Mouse (Mus musculus): ENCODE data around the gene C1qa.
A peak's percentile ranks its signal among the peaks of the same experiment; 100 is the strongest.

The C1qa gene

DNA sequence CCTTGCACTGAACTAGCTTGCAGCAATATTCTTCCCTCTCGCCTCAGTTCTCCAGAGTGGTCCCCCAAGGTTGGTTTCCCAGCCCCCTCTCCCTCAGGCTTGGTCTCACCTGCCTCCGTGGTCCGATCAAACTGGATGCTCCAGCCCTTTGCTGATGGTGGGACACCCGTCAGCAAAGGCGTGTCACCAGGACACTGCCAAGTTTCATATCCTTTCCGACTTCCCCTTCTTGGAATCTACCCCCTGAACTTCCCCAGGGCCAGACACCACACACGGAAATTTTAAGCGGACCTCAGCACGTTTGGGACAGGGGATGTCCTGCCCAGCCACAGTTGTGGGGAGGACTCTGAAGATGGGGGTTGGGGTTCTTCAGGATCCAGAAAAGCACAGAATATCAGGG is at the start of gene C1qa:
Gene C1qa, minus strand, starts transcription at position 167 of the 400 bp plus-strand sequence.
- DNase-seq (ENCODE audit: low read depth, low spot score), result no peak

DNA sequence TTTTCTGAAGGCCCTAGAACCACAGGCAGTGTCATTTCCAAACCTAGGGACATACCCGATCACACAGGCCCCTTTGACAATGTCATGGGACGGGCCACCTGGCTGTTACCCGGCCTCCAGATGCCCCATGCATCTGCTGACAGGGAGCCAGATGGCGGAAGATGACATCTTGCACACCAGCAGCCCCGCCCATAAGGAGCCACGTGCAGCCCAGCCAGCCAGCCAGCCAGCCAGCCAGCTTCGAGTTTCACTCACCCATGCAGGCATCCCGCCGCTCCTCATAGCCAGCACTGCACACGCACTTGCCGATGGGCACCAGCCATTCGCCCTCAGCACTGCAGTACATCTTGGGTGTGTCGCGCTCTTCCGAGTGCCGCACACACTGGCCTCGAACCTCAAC is 46.8 kb upstream of the C1qa start:
- DNase-seq (ENCODE audit: low read depth, low spot score), result no peak

DNA sequence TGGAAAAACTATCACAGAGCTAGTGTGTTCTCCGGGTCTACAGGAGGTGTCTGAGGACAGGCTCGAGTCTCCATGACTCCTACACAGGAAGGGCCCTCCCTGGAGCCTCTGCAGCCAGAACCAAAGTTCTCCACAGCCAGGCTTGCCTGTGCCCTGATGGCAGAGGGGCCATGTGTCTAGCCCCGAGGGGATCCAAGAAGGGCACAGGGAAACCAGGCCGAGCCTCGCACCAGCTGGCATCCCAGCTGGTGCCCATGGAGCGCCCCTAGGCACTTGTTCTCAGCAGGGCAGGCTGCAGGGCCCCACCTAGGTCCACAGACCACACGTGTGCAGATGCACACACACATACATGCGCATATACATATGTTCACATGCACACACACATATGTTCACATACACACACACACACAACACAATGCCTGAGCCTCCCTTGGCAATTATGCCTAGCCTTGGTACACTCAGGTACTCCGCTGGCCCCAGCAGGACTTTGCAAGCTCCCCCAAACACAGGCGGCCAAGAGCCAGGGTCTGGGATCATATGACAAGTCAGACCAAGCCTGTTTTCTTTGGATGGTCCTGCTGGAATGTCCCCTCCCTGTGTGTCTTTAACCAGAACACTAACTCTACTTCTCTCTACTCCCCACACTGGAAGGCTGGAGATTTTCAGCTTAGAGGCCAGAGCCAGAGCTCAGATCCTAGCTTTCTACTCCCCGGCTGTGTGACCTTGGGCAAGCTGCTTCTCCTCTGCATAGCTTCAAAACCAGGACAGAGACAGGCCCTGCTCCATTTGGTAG is 46.2 kb upstream of the C1qa start:
- no peak for DNase-seq (ENCODE audit: low read depth, low spot score)

DNA sequence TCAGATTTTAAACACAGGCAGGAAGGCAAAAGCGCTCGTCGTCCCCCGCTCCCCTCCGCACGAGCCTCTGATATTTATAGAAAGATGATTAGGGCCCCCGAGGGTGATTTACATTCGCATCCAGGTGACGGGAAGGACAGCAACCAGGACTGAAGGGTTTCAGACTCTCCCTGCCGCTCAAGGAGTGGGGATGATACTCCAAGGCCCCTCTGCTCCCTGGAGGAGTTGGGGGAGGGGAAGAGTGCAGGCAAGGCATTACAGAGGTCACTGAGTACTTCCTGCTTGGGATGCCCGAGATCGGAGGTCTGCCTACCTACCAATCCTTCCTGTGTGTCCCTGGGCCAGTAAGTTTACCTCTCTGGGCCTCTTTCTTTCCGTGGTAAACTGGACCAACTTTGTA is 44.6 kb upstream of the C1qa start:
- DNase-seq (ENCODE audit: low read depth, low spot score), result no peak

DNA sequence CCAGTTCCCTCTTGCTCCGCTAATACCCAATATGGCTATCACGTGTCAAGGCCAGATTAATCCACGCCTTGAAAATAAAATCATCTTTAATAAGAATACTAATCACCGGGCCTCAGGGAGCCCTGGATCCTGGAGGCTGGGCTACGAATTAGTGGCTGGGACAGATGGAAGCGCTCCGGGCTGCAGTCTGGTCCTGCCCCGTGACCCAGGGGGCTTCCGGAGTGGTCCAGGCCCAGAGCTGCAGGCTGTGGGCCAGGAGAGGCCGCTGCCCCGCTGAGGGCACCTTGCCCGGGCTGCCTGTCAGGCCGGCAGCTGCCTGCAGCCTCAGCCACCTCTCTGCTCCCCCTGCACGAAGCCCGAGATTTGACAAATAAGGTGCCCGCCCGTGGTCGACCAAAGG is 44.2 kb upstream of the C1qa start:
- DNase-seq (ENCODE audit: low read depth, low spot score), result no peak

DNA sequence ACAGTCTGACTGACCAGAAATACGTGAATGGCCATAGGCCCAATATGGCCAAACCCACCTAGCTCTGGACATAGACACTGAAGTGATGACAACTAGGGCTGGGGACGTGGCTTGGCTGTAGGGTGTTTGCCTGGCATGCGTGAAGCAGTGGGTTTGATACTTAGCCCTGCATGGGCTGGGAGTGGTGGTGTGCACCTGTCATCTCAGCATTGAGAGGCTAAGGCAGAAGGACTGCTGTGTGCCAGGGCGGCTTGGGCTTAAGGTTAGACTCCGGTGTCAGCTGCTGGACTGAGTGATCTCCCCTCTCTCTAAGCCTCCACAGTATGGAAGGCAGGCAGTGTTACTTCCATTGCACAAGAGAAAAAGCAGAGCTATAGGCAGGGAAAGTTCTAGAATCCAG is 39.3 kb upstream of the C1qa start:
- no peak for DNase-seq (ENCODE audit: low read depth, low spot score)

DNA sequence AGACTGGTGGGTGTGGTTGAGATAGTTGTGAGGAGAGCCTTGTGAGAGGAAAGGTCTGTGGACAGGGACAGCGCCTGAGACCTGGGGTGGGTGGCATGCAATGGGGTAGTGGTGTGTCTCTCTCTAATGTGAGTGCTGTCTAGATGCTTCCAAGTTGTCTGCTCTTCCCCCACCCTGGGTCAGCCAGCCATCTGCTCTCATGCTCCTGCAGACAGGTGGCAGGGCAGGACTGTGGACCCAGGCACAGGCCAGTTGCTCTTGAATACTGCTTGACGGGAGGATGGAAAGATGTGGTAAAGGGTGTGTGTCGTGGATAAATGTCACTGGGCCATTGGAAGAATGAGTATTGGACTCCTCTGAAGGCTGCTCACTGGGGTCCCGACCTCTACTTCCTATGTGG is 38.7 kb upstream of the C1qa start:
- DNase-seq (ENCODE audit: low read depth, low spot score), result no peak

DNA sequence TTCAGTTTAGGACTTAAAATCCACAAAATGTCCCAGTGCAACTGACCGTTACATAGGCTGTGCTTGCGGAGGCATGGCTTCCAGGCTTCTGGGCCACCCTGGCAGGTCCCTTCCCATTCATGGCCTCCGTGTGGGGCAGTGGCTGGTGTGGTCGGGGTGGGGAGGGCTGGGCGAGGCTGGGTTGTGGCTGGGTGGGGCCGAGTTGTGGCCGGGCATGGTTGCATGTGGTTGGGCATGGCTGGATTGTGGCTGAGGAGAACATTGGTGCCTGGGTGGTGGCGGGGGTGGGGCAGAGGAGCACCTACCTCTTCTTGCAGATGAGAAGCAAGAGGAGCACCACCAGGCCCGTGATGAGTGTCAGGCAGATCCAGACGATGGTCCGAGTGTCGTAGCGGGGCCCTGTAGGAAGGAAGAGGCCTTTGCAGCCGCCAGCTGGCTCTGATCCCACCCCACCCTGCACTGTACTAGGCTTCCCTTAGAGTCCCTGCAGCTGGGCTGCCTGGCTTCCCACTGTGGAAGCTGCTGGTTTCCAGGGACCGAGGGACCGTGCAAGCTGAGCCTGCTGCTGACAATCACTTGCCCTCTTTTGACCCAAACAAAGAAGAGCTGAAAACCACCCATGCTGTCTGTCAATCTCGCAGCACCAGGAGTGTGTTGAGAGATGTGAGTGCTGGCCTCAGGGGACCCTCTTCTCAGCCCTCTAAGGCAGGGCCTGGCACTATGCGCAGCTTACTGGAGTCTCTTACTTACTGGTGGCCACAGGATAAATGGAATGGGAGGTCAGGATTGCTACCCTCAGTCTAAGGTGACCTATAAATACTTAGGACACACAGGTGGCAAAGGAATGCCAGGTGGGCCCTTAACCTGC is 36.4 kb upstream of the C1qa start:
- peak; percentile 51 for DNase-seq (ENCODE audit: low read depth, low spot score)

DNA sequence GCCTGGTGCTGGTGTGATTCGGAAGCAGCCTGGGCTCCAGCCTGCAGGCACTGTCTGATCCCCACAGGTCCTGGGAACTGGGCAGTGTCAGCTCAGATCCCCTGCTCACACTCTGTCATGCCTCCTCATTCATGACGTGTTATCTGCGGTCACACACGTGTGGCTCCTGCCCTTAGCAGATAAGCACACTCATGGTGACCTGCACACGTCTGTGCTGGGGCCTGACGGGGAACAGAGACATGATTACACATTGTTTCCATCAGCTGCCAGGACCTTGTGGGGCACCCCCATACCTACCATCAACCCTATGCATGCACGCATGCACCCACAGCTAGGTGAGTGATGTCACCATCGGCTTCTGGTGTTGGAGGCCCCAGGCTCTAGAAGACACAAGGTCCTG is 31.9 kb upstream of the C1qa start:
- DNase-seq (ENCODE audit: low read depth, low spot score), result peak; percentile 90

DNA sequence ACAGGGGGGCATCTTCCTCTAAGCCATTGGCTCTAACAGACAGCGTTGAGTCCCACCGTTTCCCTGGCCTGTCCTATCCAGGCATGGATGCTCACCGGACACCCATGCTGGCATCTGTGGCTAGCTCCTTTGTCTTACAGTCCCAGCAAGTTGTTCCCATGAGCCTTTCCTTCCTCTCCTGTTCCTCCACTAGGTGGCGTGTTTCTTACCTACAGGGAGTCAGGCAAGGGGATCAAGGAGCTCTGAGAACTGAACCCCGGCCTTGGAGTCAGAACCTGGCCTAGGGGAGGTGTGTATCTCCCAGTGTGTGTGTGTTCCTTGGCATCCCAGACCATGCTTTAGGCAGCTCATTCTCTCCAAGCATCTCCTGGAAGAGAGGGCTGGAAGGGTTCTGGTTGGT is 30.3 kb upstream of the C1qa start:
- DNase-seq (ENCODE audit: low read depth, low spot score), result peak; percentile 77

DNA sequence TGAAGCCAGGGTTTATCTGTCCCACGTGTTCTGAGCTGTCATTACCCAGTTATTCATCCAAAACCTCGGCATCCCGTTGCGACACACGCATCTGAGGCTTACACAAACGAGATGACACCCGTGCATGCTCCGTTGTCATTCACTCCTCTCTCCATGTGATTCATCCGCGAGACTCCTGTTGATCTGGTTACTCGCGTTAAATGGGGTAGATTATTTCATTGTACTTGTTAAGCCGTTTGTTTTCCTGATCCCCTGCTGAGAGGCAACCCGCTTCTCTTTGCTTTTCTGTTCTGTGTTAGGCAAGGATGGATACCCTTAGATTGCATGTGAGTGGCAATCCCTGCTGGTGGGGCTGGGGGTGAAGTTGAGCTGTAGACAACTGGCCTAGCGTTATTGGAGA is 27.2 kb upstream of the C1qa start:
- no peak for DNase-seq (ENCODE audit: low read depth, low spot score)

DNA sequence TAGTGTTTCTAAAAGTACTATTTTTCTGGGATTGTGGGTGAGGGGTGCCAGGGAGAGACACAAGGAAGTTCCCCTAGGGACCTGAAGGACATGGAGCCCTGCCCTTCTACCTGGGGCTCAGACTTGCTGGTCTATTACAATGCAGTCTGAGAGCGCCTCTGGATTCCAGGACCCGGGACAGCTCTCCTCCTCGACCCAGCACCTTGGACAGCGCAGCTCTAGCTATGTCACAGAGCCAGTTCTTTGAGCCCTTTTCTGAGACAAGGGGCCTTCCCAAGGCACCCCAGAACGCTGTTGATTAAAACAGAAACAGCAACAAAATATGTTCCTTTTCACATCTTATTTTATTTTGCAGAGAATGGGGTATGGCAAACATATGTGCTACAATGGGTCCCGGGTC is 25.9 kb upstream of the C1qa start:
- DNase-seq (ENCODE audit: low read depth, low spot score), result no peak

DNA sequence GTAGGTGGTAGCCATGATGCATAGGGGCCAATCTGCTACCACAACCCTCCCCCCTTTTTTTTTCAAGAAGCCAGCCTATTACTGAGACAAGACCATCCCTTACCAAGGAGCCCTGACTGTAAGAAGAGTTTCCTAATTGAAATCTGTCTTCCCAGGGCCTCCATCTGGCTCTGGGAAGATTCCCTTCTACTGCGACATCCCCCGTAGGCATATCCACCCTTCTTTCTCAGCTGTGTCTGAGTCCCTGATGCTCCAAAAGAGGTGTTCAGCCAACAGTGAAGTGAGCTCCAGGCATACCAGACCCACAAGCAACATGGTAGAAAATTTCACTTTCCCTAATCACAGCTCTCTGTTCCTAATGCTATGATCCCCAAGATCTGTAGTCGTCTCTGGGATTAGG is 20.9 kb upstream of the C1qa start:
- no peak for DNase-seq (ENCODE audit: low read depth, low spot score)

DNA sequence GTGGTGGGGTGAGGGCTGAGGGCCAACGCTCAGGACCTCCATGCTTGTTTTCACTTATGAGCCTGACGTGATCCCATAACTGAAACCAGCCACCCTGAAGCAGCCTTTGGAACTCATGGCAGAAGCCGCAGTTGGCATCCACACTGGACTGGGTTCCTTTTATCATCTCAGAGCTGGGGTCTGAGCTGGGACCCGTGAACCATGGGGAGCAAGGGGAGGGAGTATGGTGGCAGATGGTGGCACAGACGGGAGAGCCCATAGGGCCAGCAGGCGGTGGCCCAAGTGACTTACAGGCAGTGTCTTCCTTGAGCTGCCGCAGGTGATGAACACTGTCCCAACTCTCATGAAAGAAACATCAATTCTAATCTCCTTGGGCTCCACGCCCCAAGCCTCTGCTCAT is 20.2 kb upstream of the C1qa start:
- no peak for DNase-seq (ENCODE audit: low read depth, low spot score)

DNA sequence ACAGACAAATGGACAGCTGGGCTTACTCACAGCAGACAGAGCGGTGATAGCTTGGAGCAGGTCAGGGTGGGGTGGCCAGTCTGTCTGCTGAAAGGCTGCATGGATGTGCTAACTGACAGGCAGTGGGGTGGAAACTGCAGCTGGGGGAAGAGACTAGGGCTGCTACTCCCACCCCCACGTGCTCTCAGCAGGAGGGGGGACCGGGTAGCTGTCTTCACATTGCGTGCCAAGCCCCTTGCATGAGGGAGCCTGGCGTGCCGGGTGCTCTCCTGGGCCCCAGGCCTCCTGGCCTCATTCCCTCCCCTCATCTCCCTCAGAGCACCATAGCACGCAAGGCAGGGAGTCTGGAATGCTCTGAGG is 18.5 kb upstream of the C1qa start:
- no peak for DNase-seq (ENCODE audit: low read depth, low spot score)

DNA sequence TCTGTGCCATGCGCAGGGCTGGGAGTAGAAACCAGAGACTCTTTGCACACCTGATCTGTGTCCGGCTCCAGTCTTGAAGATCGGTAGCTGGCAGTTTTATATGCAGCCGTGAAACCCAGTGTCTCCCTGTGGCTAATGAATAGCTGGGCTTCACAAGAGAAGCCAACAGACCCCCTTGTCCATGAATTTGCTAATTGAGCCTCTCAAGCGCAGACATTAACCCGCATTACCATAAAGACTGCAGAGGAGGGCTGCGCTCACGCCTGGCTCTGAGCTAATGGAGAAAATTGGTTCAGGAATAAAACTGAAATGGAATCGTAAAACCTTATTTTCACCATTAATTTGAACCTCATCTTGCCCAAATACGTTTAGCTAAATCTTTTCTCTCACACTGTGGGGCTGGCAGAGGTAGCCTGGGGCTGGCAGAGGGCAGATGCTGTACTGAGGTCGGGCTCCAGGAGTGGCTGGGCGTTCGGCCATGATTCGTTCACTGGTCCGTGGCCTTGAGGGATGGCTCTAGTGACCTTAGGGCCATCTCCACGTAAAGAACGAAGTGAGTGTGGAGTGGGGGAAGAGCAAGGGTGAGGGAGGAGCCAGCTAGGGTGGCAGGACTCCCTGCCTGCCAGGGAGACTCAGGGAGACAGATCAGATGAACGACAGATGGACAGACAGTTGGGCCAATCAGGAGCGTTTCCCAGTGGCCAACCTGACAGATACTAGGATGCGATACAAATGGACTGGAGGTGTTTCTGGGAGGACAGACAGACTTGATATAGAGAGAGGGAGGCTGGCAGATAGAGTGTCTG is 18.0 kb upstream of the C1qa start:
- no peak for DNase-seq (ENCODE audit: low read depth, low spot score)

DNA sequence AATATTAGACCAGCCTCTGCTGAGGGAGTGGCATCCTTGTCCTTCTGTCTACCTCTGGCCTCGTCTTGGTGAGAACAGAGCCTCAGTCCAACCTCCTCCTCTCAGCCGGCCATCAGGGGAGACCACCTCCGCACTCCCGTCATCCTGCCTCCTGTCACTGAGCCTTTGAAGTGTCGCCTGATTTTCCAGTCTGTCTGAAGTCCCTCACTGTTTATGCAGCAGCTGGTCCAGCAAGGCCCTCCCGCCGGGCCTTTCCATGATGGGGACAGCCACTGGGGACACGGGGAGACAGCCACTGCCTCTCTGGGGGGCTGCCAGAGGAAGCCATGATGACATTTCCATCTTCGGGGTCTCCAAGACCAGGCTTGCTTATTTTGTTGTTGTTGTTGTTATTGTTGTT is 14.2 kb upstream of the C1qa start:
- no peak for DNase-seq (ENCODE audit: low read depth, low spot score)

DNA sequence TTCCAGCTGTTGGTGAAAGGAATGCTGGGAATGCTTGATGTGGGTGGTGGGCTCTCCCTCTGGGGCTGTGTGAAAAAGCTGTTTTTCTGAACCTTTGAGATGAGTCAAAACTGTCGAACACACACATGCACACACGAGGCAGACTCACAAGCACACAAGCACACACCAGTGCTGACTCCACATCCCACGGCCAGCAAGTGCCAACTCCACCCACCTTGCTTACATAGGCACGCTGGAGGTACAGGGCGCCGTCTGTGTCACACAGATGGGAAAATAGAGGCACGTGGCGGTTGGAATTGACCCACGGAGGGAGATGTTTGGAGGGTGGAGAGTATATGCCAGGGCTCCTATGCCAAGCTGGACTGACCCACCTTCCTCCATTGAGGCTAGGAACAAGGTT is 13.2 kb upstream of the C1qa start:
- DNase-seq (ENCODE audit: low read depth, low spot score), result no peak

DNA sequence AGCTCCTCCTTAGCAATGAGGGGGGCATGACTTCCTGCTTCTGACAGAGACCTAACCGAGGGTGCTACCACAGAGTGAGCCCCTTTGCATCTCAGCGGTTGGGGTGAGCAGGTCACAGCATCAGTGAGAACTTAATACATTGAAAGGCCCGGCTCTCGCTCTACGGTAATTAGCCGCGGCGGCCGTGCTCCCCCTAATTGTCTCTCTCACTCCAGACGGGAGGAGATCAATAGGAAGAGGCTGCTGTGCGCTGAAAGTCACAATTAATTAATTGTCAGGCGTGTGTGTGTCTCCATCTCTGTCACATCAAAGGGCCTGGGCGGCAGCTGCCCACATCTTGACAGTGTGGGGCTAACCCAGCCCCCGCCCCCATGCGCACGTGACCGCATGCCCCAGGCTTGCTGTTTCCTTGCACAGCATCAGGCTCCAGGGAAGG is 12.6 kb upstream of the C1qa start:
- DNase-seq (ENCODE audit: low read depth, low spot score), result no peak

DNA sequence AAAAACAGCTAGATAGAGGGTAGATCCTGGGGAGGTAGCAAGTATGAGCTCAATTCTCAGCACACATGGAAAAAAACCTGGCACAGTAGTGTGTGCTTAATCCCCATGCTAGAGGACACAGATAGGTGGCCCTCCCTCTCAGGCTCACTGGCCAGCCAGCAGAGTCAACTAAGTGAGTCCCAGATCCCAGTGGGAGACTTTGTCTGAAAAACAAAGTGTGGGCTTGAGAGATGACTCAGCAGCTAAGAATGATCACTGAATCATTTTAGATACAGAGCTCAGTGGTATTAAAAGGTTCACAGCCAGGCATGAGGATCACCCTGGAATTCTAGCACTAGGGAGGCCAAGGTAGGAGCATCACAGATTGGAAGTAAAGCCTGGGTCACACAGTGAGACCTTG is 9.2 kb upstream of the C1qa start:
- no peak for DNase-seq (ENCODE audit: low read depth, low spot score)

DNA sequence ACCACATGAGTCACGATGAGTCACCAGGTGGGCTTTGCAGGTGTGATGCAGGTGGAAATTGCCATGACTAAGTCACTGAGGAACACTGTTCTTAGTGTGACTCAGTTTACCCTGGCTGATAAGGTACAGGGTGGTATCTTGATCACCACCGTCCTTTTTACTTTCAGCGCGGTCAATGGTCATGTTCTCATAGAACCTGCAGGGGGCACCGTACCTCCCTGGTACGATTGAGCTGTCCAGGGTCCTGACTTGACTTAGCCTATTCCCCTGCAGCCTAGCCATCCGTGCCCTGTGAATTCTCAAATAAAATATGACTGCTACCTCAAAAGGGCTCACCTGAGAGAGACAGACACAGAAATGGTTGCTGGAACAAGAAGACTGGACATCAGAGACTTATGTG is 8.4 kb upstream of the C1qa start:
- DNase-seq (ENCODE audit: low read depth, low spot score), result no peak
